Mouse (Mus musculus) kidney, embryonic 15.5 days (tissue): ENCODE data around the gene S100a2. TPM values are rescaled to one million over a fixed set of nuclear protein-coding genes. Genes with fewer than 3 reads are reported as not detected.

Source experiments
- ATAC-seq: fragments of 200-750 bp; cut with Nextera tagmentation; replicated peaks from 2 replicates; pipeline ENCODE4 v1.8.0; 2017; ENCODE audit warnings: moderate TSS enrichment; ENCODE audit not compliant: low FRiP score
- H3K27ac ChIP-seq: fragments of 300-500 bp; sonication (generic); 2 replicates; pipeline ENCODE4 v1.5.1; 2015; ENCODE audit warnings: mild to moderate bottlenecking, inconsistent platforms
- H3K27me3 ChIP-seq: fragments of 300-500 bp; sonication (generic); 2 replicates; pipeline ENCODE4 v1.6.1; 2015; ENCODE audit warnings: inconsistent platforms
- H3K36me3 ChIP-seq: fragments of 300-500 bp; sonication (generic); 2 replicates; pipeline ENCODE4 v1.6.1; 2015; ENCODE audit warnings: inconsistent platforms
- H3K4me1 ChIP-seq: fragments of 300-500 bp; sonication (generic); 2 replicates; pipeline ENCODE4 v1.6.1; 2015; ENCODE audit warnings: inconsistent platforms
- H3K4me2 ChIP-seq: fragments of 300-500 bp; sonication (generic); 2 replicates; pipeline ENCODE4 v1.6.1; 2015; ENCODE audit warnings: moderate library complexity, mild to moderate bottlenecking, inconsistent platforms
- H3K4me3 ChIP-seq: fragments of 300-500 bp; sonication (generic); replicated peaks from 2 replicates; pipeline ENCODE4 v1.5.1; 2015; ENCODE audit warnings: mild to moderate bottlenecking, inconsistent platforms
- H3K9ac ChIP-seq: fragments of 300-500 bp; sonication (generic); 2 replicates; pipeline ENCODE4 v1.6.1; 2015; ENCODE audit warnings: mild to moderate bottlenecking, inconsistent platforms
- H3K9me3 ChIP-seq: fragments of 300-500 bp; sonication (generic); replicated peaks from 2 replicates; pipeline ENCODE4 v1.6.1; 2016; ENCODE audit warnings: inconsistent platforms
- WGBS: fragments of 180-500 bp; shearing (Covaris S2); methylation state at CpG from one replicate; pipeline ENCODE4 v1.1.7; 2015; ENCODE audit warnings: mixed read lengths; 5-methylcytosine and 5-hydroxymethylcytosine counted together
- polyA plus RNA-seq: library from polyadenylated mRNA; unstranded; fragments of >200 nt; fragmentation: Nextera tagmentation; extraction: Ambion mirVana; gene quantifications from 2 replicates; pipeline ENCODE4 v1.2.1, GENCODE M21; 2015

Gene S100a2
- polyA plus RNA-seq, 1 experiment from 2014 or later, result not detected

GRCm38 (mm10) chr3:90598212-90598611 lies 8.2 kb downstream of the S100a2 start:
- ATAC-seq, result no peak
- Histone ChIP-seq H3K4me3 (no peak overlapping the region), H3K4me2 (no peak overlapping the region), H3K27ac (no peak overlapping the region), H3K36me3 (no peaks in the 10 kb centered on the region), H3K4me1 (peaks cover 9% of the 10 kb centered on the region), H3K9me3 (0 out of 2 replicates have a peak, but pooled peaks cover 2% of the 10 kb centered on the region), H3K27me3 (no peaks in the 10 kb centered on the region), H3K9ac (no peak overlapping the region)
- 70% methylated on average over 4 of the region's 4 CpGs for WGBS

GRCm38 (mm10) chr3:90599401-90599800 lies 9.4 kb downstream of the S100a2 start:
- H3K36me3 ChIP-seq, result no peaks in the 10 kb centered on the region
- no peaks in the 10 kb centered on the region for H3K9me3 ChIP-seq
- WGBS, result 77% methylated on average over 3 of the region's 3 CpGs
- no peaks in the 10 kb centered on the region for H3K27me3 ChIP-seq
- H3K4me3 ChIP-seq, result no peak overlapping the region
- ATAC-seq, result no peak
- H3K27ac ChIP-seq, result no peak overlapping the region
- no peak overlapping the region for H3K9ac ChIP-seq
- peaks cover 19% of the 10 kb centered on the region for H3K4me1 ChIP-seq
- H3K4me2 ChIP-seq, result no peak overlapping the region

- no peaks in the 10 kb centered on the region for H3K36me3 ChIP-seq
- no peak overlapping the region for H3K27ac ChIP-seq
- H3K4me2 ChIP-seq, result no peak overlapping the region
- no peaks in the 10 kb centered on the region for H3K27me3 ChIP-seq
- WGBS, result 71% methylated on average over 6 of the region's 6 CpGs
- H3K9me3 ChIP-seq, result no peaks in the 10 kb centered on the region
- peaks cover 26% of the 10 kb centered on the region for H3K4me1 ChIP-seq
- no peak overlapping the region for H3K4me3 ChIP-seq
- no peak for ATAC-seq
- H3K9ac ChIP-seq, result no peak overlapping the region
Measured at GRCm38 (mm10) chr3:90600036-90600435, 10.0 kb downstream of the S100a2 start.

GRCm38 (mm10) chr3:90600458-90601195 lies 10.6 kb downstream of the S100a2 start:
- Histone ChIP-seq H3K36me3 (no peaks in the 10 kb centered on the region), H3K4me1 (peaks cover 30% of the 10 kb centered on the region), H3K27me3 (no peaks in the 10 kb centered on the region), H3K9me3 (no peaks in the 10 kb centered on the region), H3K9ac (no peak overlapping the region), H3K27ac (no peak overlapping the region), H3K4me2 (no peak overlapping the region), H3K4me3 (no peak overlapping the region)
- WGBS, result 85% methylated on average over 8 of the region's 8 CpGs
- no peak for ATAC-seq

- Histone ChIP-seq H3K4me3 (no peak within 1 kb of the TSS), H3K4me1 (peaks cover 35% of the 10 kb centered on the region), H3K9me3 (no peaks in the 10 kb centered on the region), H3K9ac (no peak within 1 kb of the TSS), H3K36me3 (no peaks in the 10 kb centered on the region), H3K27ac (no peak within 1 kb of the TSS), H3K4me2 (no peak within 1 kb of the TSS), H3K27me3 (no peaks in the 10 kb centered on the region)
- WGBS, result 73% methylated on average over 11 of the region's 11 CpGs
- no peak for ATAC-seq
Measured at GRCm38 (mm10) chr3:90601486-90602110, 11.6 kb downstream of the S100a2 start, which contains the start of gene Gm42674. Gene Gm42674 (plus strand): TSS chr3:90601904.

- no peak for ATAC-seq
- Histone ChIP-seq H3K36me3 (no peaks in the 10 kb centered on the region), H3K9me3 (no peaks in the 10 kb centered on the region)
Measured at GRCm38 (mm10) chr3:90603623-90604022, 13.6 kb downstream of the S100a2 start, which contains the start of gene S100a4. Gene S100a4 (plus strand): TSS chr3:90603771.

GRCm38 (mm10) chr3:90604416-90604815 lies 14.4 kb downstream of the S100a2 start:
- no peak overlapping the region for H3K9ac ChIP-seq
- ATAC-seq, result peak; percentile 66
- H3K4me3 ChIP-seq, result no peak overlapping the region
- H3K27me3 ChIP-seq, result no peaks in the 10 kb centered on the region
- no peak overlapping the region for H3K4me2 ChIP-seq
- peaks cover 29% of the 10 kb centered on the region for H3K4me1 ChIP-seq
- 41% methylated on average over 4 of the region's 4 CpGs for WGBS
- peak overlapping the region; percentile 76 for H3K27ac ChIP-seq
- H3K9me3 ChIP-seq, result no peaks in the 10 kb centered on the region
- no peaks in the 10 kb centered on the region for H3K36me3 ChIP-seq

More at GRCm38 (mm10) chr3:90603623-90604022, 13.6 kb downstream of the S100a2 start, which contains the start of gene S100a4:
- WGBS, result 47% methylated on average over 3 of the region's 3 CpGs
- Histone ChIP-seq H3K9ac (no peak within 1 kb of the TSS), H3K4me1 (peaks cover 29% of the 10 kb centered on the region), H3K27ac (peak within 1 kb of the TSS; percentile 76), H3K4me2 (no peak within 1 kb of the TSS), H3K4me3 (no peak within 1 kb of the TSS), H3K27me3 (no peaks in the 10 kb centered on the region)

- no peak overlapping the region for H3K4me3 ChIP-seq
- no peak overlapping the region for H3K4me2 ChIP-seq
- H3K9me3 ChIP-seq, result no peaks in the 10 kb centered on the region
- no peak overlapping the region for H3K9ac ChIP-seq
- H3K27me3 ChIP-seq, result no peaks in the 10 kb centered on the region
- no peak for ATAC-seq
- H3K36me3 ChIP-seq, result no peaks in the 10 kb centered on the region
- H3K27ac ChIP-seq, result peak overlapping the region; percentile 76
- H3K4me1 ChIP-seq, result peaks cover 29% of the 10 kb centered on the region
- 80% methylated on average over 3 of the region's 3 CpGs for WGBS
Measured at GRCm38 (mm10) chr3:90605049-90605448, 15.0 kb downstream of the S100a2 start.

GRCm38 (mm10) chr3:90605736-90606135 lies 15.7 kb downstream of the S100a2 start:
- ATAC-seq, result no peak
- peaks cover 27% of the 10 kb centered on the region for H3K4me1 ChIP-seq
- H3K9me3 ChIP-seq, result no peaks in the 10 kb centered on the region
- H3K27me3 ChIP-seq, result no peaks in the 10 kb centered on the region
- H3K4me3 ChIP-seq, result no peak overlapping the region
- H3K27ac ChIP-seq, result peak overlapping the region; percentile 76
- no peaks in the 10 kb centered on the region for H3K36me3 ChIP-seq
- H3K9ac ChIP-seq, result no peak overlapping the region
- H3K4me2 ChIP-seq, result no peak overlapping the region
- 83% methylated on average over 2 of the region's 2 CpGs for WGBS

GRCm38 (mm10) chr3:90606185-90606584 lies 16.1 kb downstream of the S100a2 start:
- Histone ChIP-seq H3K4me1 (peaks cover 27% of the 10 kb centered on the region), H3K9me3 (no peaks in the 10 kb centered on the region), H3K27ac (peak overlapping the region; percentile 76), H3K4me3 (no peak overlapping the region), H3K36me3 (no peaks in the 10 kb centered on the region), H3K9ac (no peak overlapping the region), H3K4me2 (no peak overlapping the region), H3K27me3 (no peaks in the 10 kb centered on the region)
- 73% methylated on average over 6 of the region's 6 CpGs for WGBS
- ATAC-seq, result peak; percentile 44; the same call in 1 of the 2 replicates

GRCm38 (mm10) chr3:90607361-90607760 lies 17.3 kb downstream of the S100a2 start:
- no peak for ATAC-seq
- Histone ChIP-seq H3K9me3 (no peaks in the 10 kb centered on the region), H3K4me3 (no peak overlapping the region), H3K36me3 (no peaks in the 10 kb centered on the region), H3K4me2 (no peak overlapping the region), H3K4me1 (peaks cover 35% of the 10 kb centered on the region), H3K27ac (no peak overlapping the region), H3K27me3 (no peaks in the 10 kb centered on the region), H3K9ac (no peak overlapping the region)
- WGBS, result 78% methylated on average over 3 of the region's 3 CpGs

- WGBS, result 68% methylated on average over 3 of the region's 3 CpGs
- Histone ChIP-seq H3K27me3 (no peaks in the 10 kb centered on the region), H3K4me1 (peaks cover 43% of the 10 kb centered on the region), H3K9ac (no peak within 1 kb of the TSS), H3K27ac (no peak within 1 kb of the TSS), H3K9me3 (no peaks in the 10 kb centered on the region), H3K4me2 (no peak within 1 kb of the TSS), H3K36me3 (no peaks in the 10 kb centered on the region), H3K4me3 (no peak within 1 kb of the TSS)
- ATAC-seq, result no peak
Measured at GRCm38 (mm10) chr3:90608223-90608622, 18.2 kb downstream of the S100a2 start, which contains the start of gene S100a5. Gene S100a5 (plus strand): TSS chr3:90608523.
